Mouse (Mus musculus): ENCODE results near the gene Hist1h4f. TPM values are rescaled to one million over a fixed set of nuclear protein-coding genes. Genes with fewer than 3 reads are reported as not detected.
A peak's percentile ranks its signal among the peaks of the same experiment; 100 is the strongest.

Hist1h4f gene
- total RNA-seq, 1 experiment from 2014 or later: 49.9 TPM

DNA sequence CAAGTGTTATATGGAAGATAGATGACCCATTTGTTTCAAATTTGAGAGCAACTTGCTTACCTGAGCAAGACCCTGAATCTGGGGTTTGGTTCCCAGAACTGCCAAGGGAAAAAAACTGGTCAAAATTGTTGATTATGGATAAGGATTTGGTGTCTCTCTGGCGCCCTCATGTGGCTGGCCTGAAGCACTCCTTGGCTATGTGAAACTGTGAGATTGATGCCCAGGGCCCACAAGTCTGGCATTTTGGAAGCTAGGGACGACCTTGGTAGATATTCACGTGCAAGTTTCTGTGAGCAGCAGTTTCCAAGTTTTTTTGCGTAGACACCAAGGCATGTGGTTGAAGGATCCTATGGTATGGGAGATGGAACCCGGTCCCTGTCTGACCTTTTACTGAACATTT, 26.8 kb downstream of the Hist1h4f start:
- ATAC-seq (replicated peaks; ENCODE audit: insufficient number of reproducible peaks, low FRiP score, low TSS enrichment, poor library complexity, severe bottlenecking): peak; percentile 51

- ATAC-seq (replicated peaks; ENCODE audit: insufficient number of reproducible peaks, low FRiP score, low TSS enrichment, poor library complexity, severe bottlenecking): no peak
These were observed 27.5 kb downstream of the Hist1h4f start for GRCm38 (mm10) chr13:23523976-23524375.

GRCm38 (mm10) chr13:23521703-23522102, 29.7 kb downstream of the Hist1h4f start:
- ATAC-seq (replicated peaks; ENCODE audit: insufficient number of reproducible peaks, low FRiP score, low TSS enrichment, poor library complexity, severe bottlenecking): no peak

DNA sequence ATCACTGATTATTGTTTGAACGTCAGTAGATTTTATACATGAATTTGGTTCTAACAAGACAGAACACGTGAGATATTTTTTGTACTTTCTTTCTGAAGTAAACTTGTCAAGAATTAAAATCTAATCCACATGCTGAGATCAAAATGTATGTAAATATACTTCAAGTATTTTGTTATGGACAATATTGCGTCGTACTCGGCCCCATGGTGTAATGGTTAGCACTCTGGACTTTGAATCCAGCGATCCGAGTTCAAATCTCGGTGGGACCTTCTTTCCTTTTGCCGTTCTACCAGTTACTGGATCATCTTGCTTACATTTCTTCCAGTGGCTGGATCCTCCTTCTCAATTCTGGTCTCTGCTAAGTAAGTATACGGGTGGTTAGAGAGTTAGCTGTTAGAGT, 32.0 kb downstream of the Hist1h4f start:
- no peak for ATAC-seq (replicated peaks; ENCODE audit: insufficient number of reproducible peaks, low FRiP score, low TSS enrichment, poor library complexity, severe bottlenecking)

DNA sequence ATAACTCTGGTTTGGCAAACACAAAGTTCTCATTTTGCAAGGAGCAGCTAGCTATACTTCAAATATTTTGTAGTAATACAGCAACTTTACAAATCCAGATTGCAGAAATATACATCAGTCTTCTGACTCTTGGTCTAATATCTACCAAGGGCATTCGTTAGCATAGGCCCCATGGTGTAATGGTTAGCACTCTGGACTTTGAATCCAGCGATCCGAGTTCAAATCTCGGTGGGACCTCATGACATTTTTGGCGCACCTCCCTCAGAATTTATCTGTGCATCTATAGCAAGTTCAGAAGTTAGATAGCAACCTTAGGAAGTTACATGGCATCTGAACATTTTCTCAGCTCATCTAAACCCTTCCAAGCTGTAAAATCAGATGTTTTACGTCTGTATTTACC, 32.6 kb downstream of the Hist1h4f start:
- ATAC-seq (replicated peaks; ENCODE audit: insufficient number of reproducible peaks, low FRiP score, low TSS enrichment, poor library complexity, severe bottlenecking): peak; percentile 34

- ATAC-seq (replicated peaks; ENCODE audit: insufficient number of reproducible peaks, low FRiP score, low TSS enrichment, poor library complexity, severe bottlenecking): no peak
These were observed 33.2 kb downstream of the Hist1h4f start for GRCm38 (mm10) chr13:23518295-23518603.

- peak; percentile 54 for ATAC-seq (replicated peaks; ENCODE audit: insufficient number of reproducible peaks, low FRiP score, low TSS enrichment, poor library complexity, severe bottlenecking)
These were observed 33.7 kb downstream of the Hist1h4f start for GRCm38 (mm10) chr13:23517603-23518294.

GRCm38 (mm10) chr13:23516822-23517602, 34.4 kb downstream of the Hist1h4f start:
- ATAC-seq (replicated peaks; ENCODE audit: insufficient number of reproducible peaks, low FRiP score, low TSS enrichment, poor library complexity, severe bottlenecking): no peak

DNA sequence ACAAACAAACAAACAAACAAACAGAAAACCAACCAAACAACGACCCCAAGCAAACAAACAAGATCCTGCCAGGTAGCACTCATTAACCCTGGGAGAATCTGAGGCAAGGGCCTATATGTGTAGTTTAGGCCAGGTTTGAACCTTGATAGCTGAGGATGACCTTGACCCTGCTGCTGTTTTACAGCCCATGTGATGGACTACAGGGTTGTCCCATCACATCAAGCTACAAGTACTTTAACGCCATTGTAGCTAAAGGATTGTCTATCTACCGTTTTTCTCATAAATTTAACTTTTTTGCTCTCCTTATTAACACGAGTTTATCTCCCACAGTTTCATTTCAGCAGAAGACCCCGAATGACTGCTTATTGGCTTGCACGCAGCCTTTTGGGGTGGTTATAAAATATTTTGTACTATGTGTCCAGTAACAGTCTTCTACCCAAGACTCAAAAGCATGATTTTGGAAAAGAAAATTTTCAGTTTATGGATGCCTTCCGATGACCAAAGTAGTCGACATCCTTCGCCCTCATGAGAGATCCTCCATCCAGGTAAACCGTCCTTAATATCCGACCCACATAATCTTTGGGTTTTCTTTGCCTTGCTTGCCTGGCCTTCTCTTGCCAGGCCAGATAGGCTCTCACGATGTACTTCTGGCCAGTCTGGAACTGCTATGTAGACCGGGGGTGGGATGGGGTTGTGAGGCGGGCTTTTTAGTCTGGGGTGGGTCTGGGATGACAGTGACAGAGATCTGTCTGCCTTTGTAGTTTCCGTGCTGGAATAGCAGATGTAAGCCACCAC, 35.4 kb downstream of the Hist1h4f start:
- no peak for ATAC-seq (replicated peaks; ENCODE audit: insufficient number of reproducible peaks, low FRiP score, low TSS enrichment, poor library complexity, severe bottlenecking)

- no peak for ATAC-seq (replicated peaks; ENCODE audit: insufficient number of reproducible peaks, low FRiP score, low TSS enrichment, poor library complexity, severe bottlenecking)
These were observed 36.2 kb downstream of the Hist1h4f start for GRCm38 (mm10) chr13:23515281-23515680.

GRCm38 (mm10) chr13:23513517-23513916, 37.9 kb downstream of the Hist1h4f start:
- ATAC-seq (replicated peaks; ENCODE audit: insufficient number of reproducible peaks, low FRiP score, low TSS enrichment, poor library complexity, severe bottlenecking): no peak

DNA sequence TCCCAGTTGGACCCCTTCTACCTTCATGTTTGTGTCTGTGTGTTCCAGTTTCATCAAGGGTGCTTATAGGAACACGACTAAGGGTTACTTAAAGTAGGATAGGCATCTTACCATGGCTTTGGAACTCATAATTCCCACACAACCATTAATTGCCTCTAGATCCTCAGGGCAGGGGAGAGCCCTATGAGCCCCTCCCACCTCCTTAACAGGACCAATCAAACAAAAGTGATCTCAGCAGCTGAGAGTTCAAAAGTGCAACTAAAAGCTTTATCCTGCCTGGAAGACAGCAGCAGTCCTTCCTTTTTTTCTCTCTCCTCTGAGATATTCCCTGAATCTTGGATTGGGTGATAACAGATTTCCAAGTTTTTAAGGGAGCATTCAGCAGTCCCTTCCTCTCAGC, 41.3 kb downstream of the Hist1h4f start:
- ATAC-seq (replicated peaks; ENCODE audit: insufficient number of reproducible peaks, low FRiP score, low TSS enrichment, poor library complexity, severe bottlenecking): no peak

GRCm38 (mm10) chr13:23506819-23507515, 44.5 kb downstream of the Hist1h4f start:
- no peak for ATAC-seq (replicated peaks; ENCODE audit: insufficient number of reproducible peaks, low FRiP score, low TSS enrichment, poor library complexity, severe bottlenecking)

- no peak for ATAC-seq (replicated peaks; ENCODE audit: insufficient number of reproducible peaks, low FRiP score, low TSS enrichment, poor library complexity, severe bottlenecking)
These were observed 45.1 kb downstream of the Hist1h4f start for GRCm38 (mm10) chr13:23506351-23506750.

GRCm38 (mm10) chr13:23505662-23506345, 45.6 kb downstream of the Hist1h4f start:
- no peak for ATAC-seq (replicated peaks; ENCODE audit: insufficient number of reproducible peaks, low FRiP score, low TSS enrichment, poor library complexity, severe bottlenecking)

- ATAC-seq (replicated peaks; ENCODE audit: insufficient number of reproducible peaks, low FRiP score, low TSS enrichment, poor library complexity, severe bottlenecking): no peak
These were observed 47.7 kb downstream of the Hist1h4f start for GRCm38 (mm10) chr13:23503797-23504196.

- no peak for ATAC-seq (replicated peaks; ENCODE audit: insufficient number of reproducible peaks, low FRiP score, low TSS enrichment, poor library complexity, severe bottlenecking)
These were observed 48.5 kb downstream of the Hist1h4f start for GRCm38 (mm10) chr13:23502916-23503315.

GRCm38 (mm10) chr13:23502031-23502567, 49.3 kb downstream of the Hist1h4f start:
- no peak for ATAC-seq (replicated peaks; ENCODE audit: insufficient number of reproducible peaks, low FRiP score, low TSS enrichment, poor library complexity, severe bottlenecking)

Measured in monocyte, adult 5-6 weeks (primary cell).